Mouse (Mus musculus) liver, postnatal 0 days (tissue): Measurements from ENCODE around the gene Gm44502. TPM values are rescaled to one million over a fixed set of nuclear protein-coding genes. Genes with fewer than 3 reads are reported as not detected.
A peak's percentile ranks its signal among the peaks of the same experiment; 100 is the strongest.

Experiments used
- ATAC-seq: fragments of 200-750 bp; cut with Nextera tagmentation; 2 replicates; pipeline ENCODE4 v1.8.0; 2017; ENCODE audit warnings: mild to moderate bottlenecking, moderate library complexity
- DNase-seq: peaks from one replicate; pipeline ENCODE4 v3.0.0-alpha.2; 2016
- H3K27ac ChIP-seq: fragments of 300-500 bp; sonication (generic); 2 replicates; pipeline ENCODE4 v1.5.1; 2014; ENCODE audit warnings: antibody characterized with exemption, moderate library complexity, mild to moderate bottlenecking, low read depth
- H3K27me3 ChIP-seq: fragments of 300-500 bp; sonication (generic); 2 replicates; pipeline ENCODE4 v1.6.1; 2014; ENCODE audit warnings: low read length, control low read depth, mixed read lengths; ENCODE audit not compliant: insufficient read depth
- H3K36me3 ChIP-seq: fragments of 300-500 bp; sonication (generic); replicated peaks from 2 replicates; pipeline ENCODE4 v1.6.1; 2014; ENCODE audit warnings: mild to moderate bottlenecking, control low read depth, low read length, moderate library complexity, mixed read lengths; ENCODE audit not compliant: insufficient read depth
- H3K4me1 ChIP-seq: fragments of 300-500 bp; sonication (generic); 2 replicates; pipeline ENCODE4 v1.6.1; 2014; ENCODE audit warnings: antibody characterized with exemption, mild to moderate bottlenecking, control low read depth; ENCODE audit not compliant: insufficient read depth
- H3K4me2 ChIP-seq: fragments of 300-500 bp; sonication (generic); 2 replicates; pipeline ENCODE4 v1.6.1; 2014; ENCODE audit warnings: low read depth, mild to moderate bottlenecking, low read length, moderate library complexity, mixed read lengths
- H3K4me3 ChIP-seq: fragments of 300-500 bp; sonication (generic); 2 replicates; pipeline ENCODE4 v1.5.1; 2014; ENCODE audit warnings: low read depth, low read length
- H3K9ac ChIP-seq: fragments of 300-500 bp; sonication (generic); replicated peaks from 2 replicates; pipeline ENCODE4 v1.6.1; 2014; ENCODE audit warnings: mild to moderate bottlenecking, moderate library complexity
- H3K9me3 ChIP-seq: fragments of 300-500 bp; sonication (generic); 2 replicates; pipeline ENCODE4 v1.6.1; 2016; ENCODE audit warnings: mild to moderate bottlenecking, control low read depth, low read length, mixed read lengths
- CTCF ChIP-seq: sonication (generic); IDR thresholded peaks from 2 replicates; pipeline ENCODE4 v1.5.1; 2016; ENCODE audit warnings: antibody characterized with exemption, low read depth
- EP300 ChIP-seq: IDR thresholded peaks from 2 replicates; pipeline ENCODE4 v1.6.1; 2016; ENCODE audit warnings: antibody characterized with exemption, low read depth, mild to moderate bottlenecking
- WGBS: fragments of 180-500 bp; shearing (Covaris S2); extraction: QIAGEN DNeasy Blood & Tissue Kit; methylation state at CpG from one replicate; pipeline ENCODE4 v1.1.7; 2014; ENCODE audit not compliant: insufficient replicate concordance; 5-methylcytosine and 5-hydroxymethylcytosine counted together
- polyA plus RNA-seq: library from polyadenylated mRNA; unstranded; fragments of >200 nt; fragmentation: Nextera tagmentation; extraction: Ambion mirVana; gene quantifications from 2 replicates; pipeline ENCODE4 v1.2.1, GENCODE M21; 2015

Gm44502 gene
- polyA plus RNA-seq, 1 experiment from 2014 or later: not detected

DNA sequence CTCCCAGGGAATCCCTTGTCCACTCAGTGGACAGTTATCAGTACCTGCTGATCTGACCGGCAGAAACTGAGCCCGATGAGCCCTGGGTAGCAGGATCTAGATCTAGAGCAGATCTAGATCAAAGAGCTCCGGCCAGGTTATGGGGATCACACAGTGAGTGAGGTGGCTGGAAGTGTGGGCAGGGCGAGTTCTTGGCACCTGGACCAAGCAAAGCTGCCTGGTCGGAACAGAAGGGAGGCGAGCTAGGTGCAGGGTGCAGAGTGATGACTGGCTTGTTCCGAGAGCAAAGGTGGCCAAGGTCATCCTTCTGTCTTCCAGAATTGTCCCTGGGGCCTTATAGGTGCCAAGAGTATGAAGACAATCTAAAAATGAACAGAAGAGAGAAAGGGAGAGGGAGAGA, 30.3 kb upstream of the Gm44502 start:
- Histone ChIP-seq H3K4me2 (no peak overlapping the region), H3K9me3 (no peaks in the 10 kb centered on the region), H3K27me3 (peaks cover 10% of the 10 kb centered on the region; the same call in 1 of the 2 replicates), H3K27ac (no peak overlapping the region), H3K4me1 (no peaks in the 10 kb centered on the region), H3K9ac (no peak overlapping the region), H3K4me3 (no peak overlapping the region), H3K36me3 (no peaks in the 10 kb centered on the region)
- no peak for DNase-seq
- TF ChIP-seq CTCF: no peak
- no peak for TF ChIP-seq EP300
- WGBS: 72% methylated on average over 7 of the region's 7 CpGs
- ATAC-seq: no peak

DNA sequence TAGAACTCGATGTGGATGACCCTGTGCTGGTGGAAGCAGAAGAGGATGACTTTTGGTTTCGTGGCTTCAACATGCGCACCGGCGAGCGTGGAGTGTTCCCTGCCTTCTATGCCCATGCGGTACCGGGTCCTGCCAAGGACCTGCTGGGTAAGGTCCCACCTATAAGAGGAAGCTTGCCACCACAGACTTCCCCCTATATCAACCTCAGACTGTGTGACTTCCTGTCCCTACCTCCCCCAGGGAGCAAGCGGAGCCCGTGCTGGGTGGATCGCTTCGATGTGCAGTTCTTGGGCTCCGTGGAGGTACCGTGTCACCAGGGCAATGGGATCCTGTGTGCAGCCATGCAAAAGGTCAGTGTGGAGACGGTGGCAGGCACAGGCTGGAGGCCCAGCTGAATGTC, 29.4 kb upstream of the Gm44502 start:
- no peak for DNase-seq
- 47% methylated on average over 15 of the region's 15 CpGs for WGBS
- H3K4me1 ChIP-seq: peaks cover 4% of the 10 kb centered on the region; the same call in 1 of the 2 replicates
- no peak overlapping the region for H3K4me3 ChIP-seq
- no peaks in the 10 kb centered on the region for H3K36me3 ChIP-seq
- H3K4me2 ChIP-seq: no peak overlapping the region
- ATAC-seq: no peak
- H3K27ac ChIP-seq: no peak overlapping the region
- TF ChIP-seq CTCF (no peak), EP300 (no peak)
- H3K9me3 ChIP-seq: no peaks in the 10 kb centered on the region
- H3K9ac ChIP-seq: no peak overlapping the region
- peaks cover 19% of the 10 kb centered on the region for H3K27me3 ChIP-seq

- WGBS: 52% methylated on average over 6 of the region's 6 CpGs
- no peak overlapping the region for H3K9ac ChIP-seq
These were observed 26.1 kb upstream of the Gm44502 start for GRCm38 (mm10) chr15:89455642-89456041.

DNA sequence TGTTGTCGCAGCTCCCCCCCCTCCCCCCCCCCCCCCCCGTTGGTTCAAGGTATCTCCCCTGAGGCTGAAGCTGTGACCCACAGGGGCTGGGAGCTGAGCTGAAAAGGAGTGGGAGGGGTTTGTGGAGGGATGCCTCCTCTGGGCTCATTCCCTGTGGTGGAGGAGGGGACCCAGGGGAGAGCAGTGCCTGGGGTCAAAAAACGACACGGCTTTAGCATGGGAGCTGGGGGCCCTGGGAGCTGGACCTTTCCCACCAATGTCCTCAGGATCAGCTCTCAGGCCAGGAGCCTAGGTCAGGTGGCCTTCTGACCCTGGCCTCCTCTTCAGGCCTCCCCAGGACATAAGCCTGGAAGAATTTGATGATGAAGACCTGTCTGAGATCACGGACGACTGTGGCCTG, 25.4 kb upstream of the Gm44502 start:
- TF ChIP-seq EP300: no peak
- TF ChIP-seq CTCF: no peak
- H3K27me3 ChIP-seq: peaks cover 32% of the 10 kb centered on the region
- H3K9ac ChIP-seq: no peak overlapping the region
- no peak overlapping the region for H3K27ac ChIP-seq
- 37% methylated on average over 4 of the region's 6 CpGs for WGBS
- H3K36me3 ChIP-seq: no peaks in the 10 kb centered on the region
- no peak for ATAC-seq
- no peak overlapping the region for H3K4me3 ChIP-seq
- H3K9me3 ChIP-seq: no peaks in the 10 kb centered on the region
- no peak overlapping the region for H3K4me2 ChIP-seq
- peaks cover 7% of the 10 kb centered on the region for H3K4me1 ChIP-seq
- no peak for DNase-seq

More at GRCm38 (mm10) chr15:89455642-89456041, 26.1 kb upstream of the Gm44502 start:
- DNase-seq (no peak), ATAC-seq (no peak)
- H3K4me2 ChIP-seq: no peak overlapping the region
- peaks cover 7% of the 10 kb centered on the region for H3K4me1 ChIP-seq
- H3K4me3 ChIP-seq: no peak overlapping the region
- no peaks in the 10 kb centered on the region for H3K36me3 ChIP-seq
- TF ChIP-seq EP300: no peak
- TF ChIP-seq CTCF: no peak
- H3K27ac ChIP-seq: no peak overlapping the region
- no peaks in the 10 kb centered on the region for H3K9me3 ChIP-seq
- H3K27me3 ChIP-seq: peaks cover 32% of the 10 kb centered on the region

- Histone ChIP-seq H3K27me3 (peaks cover 32% of the 10 kb centered on the region), H3K27ac (no peak within 1 kb of the TSS), H3K9ac (no peak within 1 kb of the TSS), H3K4me1 (peaks cover 7% of the 10 kb centered on the region), H3K4me3 (peak within 1 kb of the TSS; percentile 21), H3K36me3 (no peaks in the 10 kb centered on the region), H3K9me3 (no peaks in the 10 kb centered on the region), H3K4me2 (peak within 1 kb of the TSS; percentile 63)
- ATAC-seq (no peak), DNase-seq (no peak)
- no peak for TF ChIP-seq EP300
- no peak for TF ChIP-seq CTCF
- 2% methylated on average over 46 of the region's 53 CpGs for WGBS
These were observed 24.5 kb upstream of the Gm44502 start, which contains the start of gene Mapk8ip2 for GRCm38 (mm10) chr15:89453865-89454478. Mapk8ip2 (plus strand) TSS chr15:89453913.

- H3K9me3 ChIP-seq: no peaks in the 10 kb centered on the region
- peak; percentile 79 for DNase-seq
- H3K36me3 ChIP-seq: no peaks in the 10 kb centered on the region
- no peak overlapping the region for H3K9ac ChIP-seq
- peak overlapping the region; percentile 63; the same call in 1 of the 2 replicates for H3K4me2 ChIP-seq
- peak overlapping the region; percentile 21; the same call in 1 of the 2 replicates for H3K4me3 ChIP-seq
- TF ChIP-seq EP300 (no peak), CTCF (no peak)
- WGBS: 4% methylated on average over 24 of the region's 24 CpGs
- H3K27me3 ChIP-seq: peaks cover 30% of the 10 kb centered on the region
- H3K27ac ChIP-seq: no peak overlapping the region
- peak; percentile 72 for ATAC-seq
- H3K4me1 ChIP-seq: peaks cover 7% of the 10 kb centered on the region
These were observed 23.7 kb upstream of the Gm44502 start for GRCm38 (mm10) chr15:89452906-89453864.
